Mouse (Mus musculus): ENCODE data around the gene Ino80b.

The Ino80b gene

GRCm38 (mm10) chr6:83083497-83083896, 41.7 kb downstream of the Ino80b start:
- DNase-seq, result no peak

GRCm38 (mm10) chr6:83080210-83080609, 45.0 kb downstream of the Ino80b start:
- DNase-seq, result no peak

- peak; percentile 99 for DNase-seq
Observed at GRCm38 (mm10) chr6:83078324-83078858, 46.8 kb downstream of the Ino80b start.

GRCm38 (mm10) chr6:83077630-83078323, 47.5 kb downstream of the Ino80b start, which contains the start of gene Pcgf1:
Pcgf1 (plus strand) TSS chr6:83077869.
- DNase-seq, result no peak

GRCm38 (mm10) chr6:83074979-83075378, 50.3 kb downstream of the Ino80b start:
- DNase-seq, result no peak

All from kidney, adult 11 months (tissue).